Mouse (Mus musculus) olfactory bulb, adult 2 months (tissue): ENCODE results near the gene Car12.

Experiments used
- CTCF ChIP-seq: fragments of 200-500 bp; IDR thresholded peaks from 2 replicates; pipeline ENCODE4 v1.5.1; 2012; ENCODE audit warnings: low read depth, mild to moderate bottlenecking, low read length, moderate library complexity; ENCODE audit not compliant: insufficient read depth
- POLR2A ChIP-seq: fragments of 200-500 bp; IDR thresholded peaks from 2 replicates; pipeline ENCODE4 v1.6.1; 2012; ENCODE audit warnings: mild to moderate bottlenecking, low read depth, low read length, moderate library complexity; ENCODE audit not compliant: insufficient read depth

GRCm38 (mm10) chr9:66663764-66664163 lies 49.7 kb upstream of the Car12 start:
- TF ChIP-seq CTCF = no peak
- TF ChIP-seq POLR2A = no peak
